Mouse (Mus musculus) heart, embryonic 10.5 days (tissue): Measurements from ENCODE around the gene Hist2h3b. TPM values are rescaled to one million over a fixed set of nuclear protein-coding genes. Genes with fewer than 3 reads are reported as not detected.
"Not testable (repeated sequence)": the region's sequence is repeated elsewhere in the genome, so short reads cannot be mapped to it uniquely, and the experiment has no call there.

ENCODE experiments used
- DNase-seq: peaks from one replicate; pipeline ENCODE4 v3.0.0-alpha.2; 2017; ENCODE audit warnings: low spot score
- H3K27ac ChIP-seq: fragments of 300-500 bp; sonication (generic); 2 replicates; pipeline ENCODE4 v1.5.1; 2016; ENCODE audit warnings: mild to moderate bottlenecking
- H3K27me3 ChIP-seq: fragments of 300-500 bp; sonication (generic); 2 replicates; pipeline ENCODE4 v1.6.1; 2016; ENCODE audit warnings: mild to moderate bottlenecking; ENCODE audit not compliant: poor library complexity, insufficient read depth, severe bottlenecking
- H3K36me3 ChIP-seq: fragments of 300-500 bp; sonication (generic); 2 replicates; pipeline ENCODE4 v1.6.1; 2016; ENCODE audit warnings: mild to moderate bottlenecking, moderate library complexity
- H3K4me1 ChIP-seq: fragments of 300-500 bp; sonication (generic); 2 replicates; pipeline ENCODE4 v1.6.1; 2016; ENCODE audit warnings: mild to moderate bottlenecking
- H3K4me3 ChIP-seq: fragments of 300-500 bp; sonication (generic); 2 replicates; pipeline ENCODE4 v1.5.1; 2016; ENCODE audit warnings: mild to moderate bottlenecking, moderate library complexity
- H3K9me3 ChIP-seq: fragments of 300-500 bp; sonication (generic); 2 replicates; pipeline ENCODE4 v1.6.1; 2016; ENCODE audit warnings: mild to moderate bottlenecking, moderate library complexity
- WGBS: fragments of 180-500 bp; shearing (Covaris S2); methylation state at CpG from one replicate; pipeline ENCODE4 v1.1.7; 2016; 5-methylcytosine and 5-hydroxymethylcytosine counted together
- polyA plus RNA-seq: library from polyadenylated mRNA; unstranded; fragments of >200 nt; fragmentation: Nextera tagmentation; extraction: Ambion mirVana; gene quantifications from 2 replicates; pipeline ENCODE4 v1.2.1, GENCODE M21; 2016

Hist2h3b gene
- polyA plus RNA-seq, 1 experiment from 2014 or later, result 25.8 TPM

DNA sequence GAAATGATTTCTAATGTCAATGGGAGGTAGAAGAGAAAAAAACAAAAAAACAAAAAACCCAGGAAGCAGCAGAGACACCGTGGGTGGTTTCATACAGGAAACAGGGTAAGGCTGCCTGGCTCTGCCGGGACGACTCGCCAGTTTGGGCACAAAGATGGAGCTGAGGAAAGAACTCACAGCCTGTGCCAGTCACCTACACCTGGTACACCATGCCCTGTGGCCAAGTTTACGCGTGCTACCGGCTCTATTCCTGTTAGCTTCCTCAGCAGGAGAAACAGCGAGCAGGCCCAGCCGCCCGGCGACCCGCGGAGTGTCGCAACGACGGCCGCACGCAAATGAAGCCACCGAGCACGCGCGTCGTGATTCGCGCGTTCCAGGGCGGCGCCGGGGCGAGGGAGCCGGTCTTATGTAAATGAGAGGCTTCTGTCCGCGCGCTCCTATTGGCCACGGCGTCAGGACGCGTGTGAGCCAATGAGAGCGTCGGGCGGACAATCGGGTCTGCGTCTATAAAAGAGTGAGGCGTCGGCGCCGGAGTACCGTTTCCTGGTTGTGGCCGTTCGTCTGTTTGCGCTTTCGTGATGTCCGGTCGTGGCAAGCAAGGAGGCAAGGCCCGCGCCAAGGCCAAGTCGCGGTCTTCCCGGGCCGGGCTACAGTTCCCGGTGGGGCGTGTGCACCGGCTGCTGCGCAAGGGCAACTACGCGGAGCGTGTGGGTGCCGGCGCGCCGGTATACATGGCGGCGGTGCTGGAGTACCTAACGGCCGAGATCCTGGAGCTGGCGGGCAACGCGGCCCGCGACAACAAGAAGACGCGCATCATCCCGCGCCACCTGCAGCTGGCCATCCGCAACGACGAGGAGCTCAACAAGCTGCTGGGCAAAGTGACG is 23.2 kb upstream of the Hist2h3b start, which contains the start of gene Hist2h2aa1:
Gene Hist2h2aa1 (plus strand): TSS at position 495 of the 884 bp plus-strand sequence.
- H3K36me3 ChIP-seq, H3K27me3 ChIP-seq, H3K9me3 ChIP-seq: not testable (repeated sequence)
- Histone ChIP-seq H3K4me3 (peak within 1 kb of the TSS; percentile 59), H3K27ac (peak within 1 kb of the TSS; percentile 95), H3K4me1 (peaks cover 37% of the 10 kb centered on the region)
- DNase-seq, result peak; percentile 93
- WGBS, result under 1% methylated on average over 43 of the region's 88 CpGs

DNA sequence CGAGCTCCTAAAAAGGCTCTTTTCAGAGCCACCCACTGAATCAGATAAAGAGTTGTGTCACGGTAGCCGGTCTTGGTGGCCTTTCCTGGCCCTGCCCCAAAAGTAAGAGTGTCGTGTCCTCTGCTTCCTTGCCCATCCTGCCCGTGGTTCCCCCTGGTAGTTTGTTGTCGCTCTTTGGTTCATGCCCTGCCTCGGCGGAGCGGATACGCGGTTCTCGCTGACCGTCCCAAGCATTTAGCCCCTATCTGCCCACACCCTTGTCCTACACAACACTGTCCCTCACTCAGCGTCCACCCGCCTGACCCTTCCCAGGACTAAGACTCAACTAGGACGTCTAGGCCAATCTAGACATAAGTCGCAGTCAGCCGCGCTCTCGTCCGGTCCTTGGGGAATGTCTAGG is 22.4 kb upstream of the Hist2h3b start:
- peaks cover 39% of the 10 kb centered on the region for H3K4me1 ChIP-seq
- peak overlapping the region; percentile 72; the same call in 1 of the 2 replicates for H3K27ac ChIP-seq
- not testable (repeated sequence) for H3K9me3 ChIP-seq, DNase-seq, H3K27me3 ChIP-seq, H3K36me3 ChIP-seq
- peak overlapping the region; percentile 35; the same call in 1 of the 2 replicates for H3K4me3 ChIP-seq
- under 1% methylated on average over 10 of the region's 21 CpGs for WGBS

DNA sequence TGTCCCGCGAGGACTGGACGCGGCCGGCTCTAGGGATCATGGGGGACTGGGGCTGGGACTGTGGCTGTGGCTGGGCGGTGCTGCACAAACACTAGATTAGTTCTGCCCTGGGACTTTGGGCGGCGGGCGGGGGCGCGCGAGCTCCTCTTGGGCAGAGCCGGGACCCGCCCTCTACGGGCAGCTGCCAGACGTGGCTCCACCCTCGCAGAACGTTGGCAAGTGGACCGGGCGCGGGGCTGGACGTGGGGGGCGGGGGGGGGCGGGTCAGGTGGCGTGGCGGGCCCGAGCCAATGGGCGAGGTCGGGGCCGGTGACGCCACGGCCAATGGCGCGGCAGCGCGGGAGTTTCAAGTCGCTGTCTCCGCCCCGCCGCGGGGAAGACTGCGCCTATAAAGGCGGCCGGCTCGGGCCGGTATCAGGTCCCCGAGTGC is 22.0 kb upstream of the Hist2h3b start, which contains the start of gene Hist2h3c1:
Gene Hist2h3c1 (plus strand): TSS at position 259 of the 430 bp plus-strand sequence.
- H3K27me3 ChIP-seq, H3K36me3 ChIP-seq, DNase-seq, H3K9me3 ChIP-seq: not testable (repeated sequence)
- WGBS, result 0% methylated on average over 10 of the region's 47 CpGs
- peak within 1 kb of the TSS; percentile 87 for H3K27ac ChIP-seq
- peak within 1 kb of the TSS; percentile 59 for H3K4me3 ChIP-seq
- peaks cover 39% of the 10 kb centered on the region for H3K4me1 ChIP-seq

DNA sequence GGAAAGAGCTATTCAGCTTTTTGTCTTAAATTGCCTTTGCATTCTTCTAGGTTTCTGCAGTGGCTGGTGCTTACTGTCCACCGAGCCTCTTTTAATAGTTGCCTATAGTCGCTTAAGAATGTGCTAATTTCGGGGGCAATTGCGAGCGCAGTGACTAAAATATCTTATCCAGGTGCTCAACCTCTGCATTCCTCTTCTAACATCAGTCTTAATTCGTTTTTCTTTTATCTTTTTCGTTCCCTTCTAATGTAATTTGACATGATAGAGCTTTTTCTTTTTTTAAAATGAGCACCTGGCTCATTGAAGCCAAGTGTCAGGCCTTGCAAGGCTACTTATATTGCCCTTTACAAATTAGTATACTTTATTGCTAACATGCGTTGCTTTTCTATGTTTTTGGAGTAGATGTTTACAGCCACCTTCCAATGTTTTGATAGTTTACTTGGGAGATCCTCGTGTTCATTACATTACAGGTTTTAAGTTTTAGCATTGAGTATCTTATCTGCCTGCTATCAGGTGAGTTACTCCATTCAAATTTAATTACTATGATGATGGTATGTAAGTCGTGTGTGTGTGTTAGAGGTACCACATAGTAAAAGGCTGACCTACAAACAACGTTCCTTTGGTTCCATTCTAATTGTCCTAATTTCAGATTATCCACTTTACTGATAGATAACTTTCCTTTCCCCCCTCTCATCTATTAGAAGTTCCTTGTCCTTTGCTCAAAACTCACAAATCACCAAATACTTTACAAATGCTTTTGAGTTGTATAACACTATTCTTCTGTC is 20.9 kb upstream of the Hist2h3b start:
- Histone ChIP-seq H3K36me3 (no peaks in the 10 kb centered on the region), H3K4me1 (peaks cover 39% of the 10 kb centered on the region), H3K27me3 (no peaks in the 10 kb centered on the region), H3K9me3 (no peaks in the 10 kb centered on the region), H3K27ac (peak overlapping the region; percentile 87), H3K4me3 (peak overlapping the region; percentile 59)
- no peak for DNase-seq
- 5% methylated on average over 11 of the region's 11 CpGs for WGBS

DNA sequence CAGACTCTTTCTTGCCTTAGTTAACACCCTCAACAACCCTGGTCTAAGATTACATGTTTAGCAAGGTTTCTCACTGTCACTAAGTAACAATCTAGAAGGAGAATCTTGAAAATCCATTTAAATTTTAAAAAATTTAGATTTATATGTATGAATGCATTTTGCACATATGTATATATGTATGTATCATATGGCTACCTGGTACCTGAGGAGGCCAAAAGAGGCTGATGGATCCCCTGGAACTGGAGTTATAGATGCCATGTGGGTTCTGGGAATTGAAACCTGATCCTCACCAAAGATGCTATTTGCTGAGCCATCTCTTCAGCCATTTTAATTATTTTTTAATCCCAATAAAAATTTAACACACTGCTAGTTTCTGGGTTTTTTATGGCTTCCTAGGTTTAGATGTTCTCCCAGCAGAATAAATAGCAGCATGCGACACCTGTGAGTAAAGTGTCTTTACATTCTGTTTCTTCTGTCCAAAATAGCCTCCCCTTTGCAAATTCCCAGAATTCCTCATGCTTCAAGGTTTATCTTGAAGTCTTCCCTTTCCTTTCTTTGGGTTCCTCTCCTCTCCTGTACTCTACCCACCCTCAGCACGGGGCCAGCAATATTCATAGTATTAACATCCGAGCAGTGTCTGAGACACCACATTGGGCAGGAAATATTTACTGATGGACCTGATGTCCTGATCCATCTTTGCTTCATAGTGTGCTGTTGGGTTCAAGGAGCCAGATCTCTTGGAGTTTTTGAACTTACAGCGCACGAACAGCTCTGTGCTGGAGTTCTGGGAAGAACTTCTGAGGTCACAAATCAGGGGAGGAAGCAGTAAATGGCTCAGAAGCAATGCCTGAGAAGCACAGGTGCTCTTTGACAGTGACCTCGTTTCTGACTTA is 20.1 kb upstream of the Hist2h3b start:
- H3K4me3 ChIP-seq, result peak overlapping the region; percentile 59
- no peaks in the 10 kb centered on the region for H3K9me3 ChIP-seq
- WGBS, result 40% methylated on average over 6 of the region's 6 CpGs
- H3K27ac ChIP-seq, result peak overlapping the region; percentile 87
- no peaks in the 10 kb centered on the region for H3K36me3 ChIP-seq
- H3K4me1 ChIP-seq, result peaks cover 39% of the 10 kb centered on the region
- no peaks in the 10 kb centered on the region for H3K27me3 ChIP-seq
- DNase-seq, result no peak

DNA sequence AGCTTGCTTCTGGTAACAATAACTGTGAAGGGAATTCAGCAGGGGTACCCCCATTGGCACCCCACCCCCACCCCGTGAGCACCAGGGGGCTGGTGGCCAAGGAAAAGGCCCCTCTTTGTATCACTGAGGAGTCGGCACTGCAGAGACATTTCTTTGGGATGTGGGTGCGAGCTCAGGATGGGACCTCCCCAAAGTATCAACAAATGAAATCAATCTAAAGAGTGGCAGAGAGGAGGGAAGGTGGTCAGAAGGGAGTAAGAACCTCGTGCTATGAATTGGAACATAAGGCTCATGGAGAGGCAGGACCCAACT is 19.5 kb upstream of the Hist2h3b start:
- peak overlapping the region; percentile 59; the same call in 1 of the 2 replicates for H3K4me3 ChIP-seq
- H3K9me3 ChIP-seq, result no peaks in the 10 kb centered on the region
- H3K27me3 ChIP-seq, result no peaks in the 10 kb centered on the region
- H3K27ac ChIP-seq, result peak overlapping the region; percentile 64
- no peak for DNase-seq
- WGBS, result 45% methylated on average over 4 of the region's 4 CpGs
- H3K36me3 ChIP-seq, result no peaks in the 10 kb centered on the region
- H3K4me1 ChIP-seq, result peaks cover 34% of the 10 kb centered on the region

DNA sequence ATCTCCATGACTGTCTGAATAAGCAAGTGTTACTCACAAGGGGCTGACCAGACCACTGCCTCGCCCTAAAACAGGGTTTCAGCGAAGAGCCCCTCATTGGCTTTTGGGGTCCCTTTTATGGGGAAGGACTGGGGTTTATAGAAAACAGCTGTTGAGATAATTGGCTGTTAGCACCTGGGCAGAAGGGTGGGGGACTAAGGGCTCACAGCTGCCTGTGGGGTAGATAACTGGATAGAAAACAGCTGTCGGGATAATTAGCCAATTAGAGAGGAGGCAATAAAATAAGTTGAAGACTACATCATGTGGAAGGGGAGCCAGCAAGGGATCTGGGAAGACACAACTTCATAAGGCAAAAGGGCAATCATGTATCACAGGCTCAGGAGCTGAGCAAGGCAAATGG is 17.6 kb upstream of the Hist2h3b start:
- Histone ChIP-seq H3K4me3 (no peak overlapping the region), H3K4me1 (peaks cover 34% of the 10 kb centered on the region), H3K9me3 (no peaks in the 10 kb centered on the region), H3K27ac (no peak overlapping the region), H3K27me3 (no peaks in the 10 kb centered on the region), H3K36me3 (no peaks in the 10 kb centered on the region)
- 71% methylated on average over 3 of the region's 3 CpGs for WGBS
- DNase-seq, result no peak

DNA sequence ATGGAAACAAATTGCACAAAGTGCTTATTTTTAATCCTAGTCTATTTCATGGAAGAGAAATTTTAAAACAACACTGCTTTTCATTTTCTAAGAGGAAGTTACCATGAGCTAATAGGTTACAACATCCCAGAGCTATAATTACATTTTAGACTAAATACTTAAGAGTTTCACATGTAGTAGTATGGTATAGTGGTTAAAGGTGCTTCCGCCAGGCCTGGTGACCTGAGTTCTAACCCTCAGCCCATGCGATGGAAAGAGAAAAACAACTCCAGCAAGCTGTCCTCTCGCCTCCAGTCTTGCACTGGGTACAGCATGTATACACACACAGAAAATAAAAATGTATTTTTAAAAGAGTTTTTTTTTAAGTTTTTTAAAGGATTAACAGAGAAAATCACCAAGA is 16.7 kb upstream of the Hist2h3b start:
- 87% methylated on average over 3 of the region's 3 CpGs for WGBS
- no peak for DNase-seq
- H3K4me3 ChIP-seq, result no peak overlapping the region
- H3K36me3 ChIP-seq, result no peaks in the 10 kb centered on the region
- H3K27me3 ChIP-seq, result no peaks in the 10 kb centered on the region
- H3K27ac ChIP-seq, result no peak overlapping the region
- peaks cover 40% of the 10 kb centered on the region for H3K4me1 ChIP-seq
- no peaks in the 10 kb centered on the region for H3K9me3 ChIP-seq

DNA sequence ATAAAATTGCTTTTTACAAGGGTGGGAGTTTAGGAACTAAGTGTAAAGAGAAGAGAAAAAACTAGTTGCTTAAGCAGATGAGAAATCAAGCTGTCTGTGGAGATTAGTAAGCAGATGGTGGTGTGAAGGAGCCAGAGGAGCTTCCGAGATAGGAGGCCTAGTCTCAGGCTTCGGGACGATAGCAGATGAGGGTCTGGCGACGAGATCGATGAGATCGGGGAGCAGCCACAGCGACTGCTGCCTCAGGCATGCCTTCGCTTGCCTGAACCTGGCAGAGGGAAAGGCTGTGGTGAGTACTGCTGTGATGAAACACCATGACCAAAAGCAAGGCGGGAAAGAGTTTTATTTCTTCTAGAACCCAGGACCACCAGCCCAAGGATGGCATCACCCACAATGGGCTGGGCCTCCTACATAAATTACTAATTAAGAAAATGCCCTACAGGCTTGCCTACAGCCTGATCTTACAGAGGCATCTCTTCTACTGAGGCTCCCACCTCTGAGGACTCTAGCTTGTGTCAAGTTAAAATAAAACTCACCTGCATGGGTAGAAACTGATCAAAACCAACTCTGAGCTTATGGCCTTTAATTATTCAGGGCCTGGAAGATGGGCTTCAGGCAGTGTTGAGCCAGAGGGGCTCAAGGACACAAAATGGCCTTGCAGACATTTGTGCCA is 13.6 kb upstream of the Hist2h3b start:
- peaks cover 20% of the 10 kb centered on the region for H3K4me1 ChIP-seq
- peak overlapping the region; percentile 17; the same call in 1 of the 2 replicates for H3K4me3 ChIP-seq
- H3K27me3 ChIP-seq, result no peaks in the 10 kb centered on the region
- WGBS, result 25% methylated on average over 10 of the region's 10 CpGs
- peak; percentile 88 for DNase-seq
- H3K27ac ChIP-seq, result peak overlapping the region; percentile 69
- H3K9me3 ChIP-seq, result no peaks in the 10 kb centered on the region
- H3K36me3 ChIP-seq, result no peaks in the 10 kb centered on the region

DNA sequence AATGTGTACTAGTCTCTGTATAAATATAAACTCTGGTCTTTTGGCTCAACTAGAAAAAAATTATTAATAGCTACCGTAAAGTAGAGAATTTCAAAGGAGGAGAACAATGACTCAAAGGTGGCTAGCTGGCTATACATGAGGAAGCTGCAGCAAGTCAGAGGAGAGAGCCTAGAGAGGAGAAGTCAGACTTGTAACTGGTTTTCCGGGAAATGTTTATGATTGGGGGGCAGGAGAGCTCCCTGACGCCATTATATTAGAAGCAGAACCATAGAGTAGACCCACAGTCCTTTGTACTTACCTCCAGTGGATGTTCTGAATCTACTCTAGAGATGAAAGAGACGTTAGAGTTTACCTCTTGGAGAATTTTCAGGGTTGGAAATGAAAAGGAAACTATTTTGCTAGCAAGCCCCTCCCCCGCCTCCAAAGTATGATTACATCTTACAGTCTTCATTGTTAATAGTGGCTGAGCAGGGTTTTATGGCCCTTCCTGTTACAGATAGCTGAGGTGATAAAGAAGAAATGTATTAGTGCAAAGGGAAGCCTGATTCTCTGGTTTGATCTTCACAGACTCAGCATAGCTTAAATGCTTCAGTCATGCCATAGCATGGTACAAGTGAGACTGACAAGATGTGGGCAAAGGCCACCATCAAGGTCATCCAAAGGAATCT is 12.4 kb upstream of the Hist2h3b start:
- WGBS, result 76% methylated on average over 5 of the region's 5 CpGs
- no peak overlapping the region for H3K27ac ChIP-seq
- no peak overlapping the region for H3K4me3 ChIP-seq
- H3K4me1 ChIP-seq, result peaks cover 13% of the 10 kb centered on the region
- no peak for DNase-seq
- no peaks in the 10 kb centered on the region for H3K9me3 ChIP-seq
- no peaks in the 10 kb centered on the region for H3K27me3 ChIP-seq
- no peaks in the 10 kb centered on the region for H3K36me3 ChIP-seq

DNA sequence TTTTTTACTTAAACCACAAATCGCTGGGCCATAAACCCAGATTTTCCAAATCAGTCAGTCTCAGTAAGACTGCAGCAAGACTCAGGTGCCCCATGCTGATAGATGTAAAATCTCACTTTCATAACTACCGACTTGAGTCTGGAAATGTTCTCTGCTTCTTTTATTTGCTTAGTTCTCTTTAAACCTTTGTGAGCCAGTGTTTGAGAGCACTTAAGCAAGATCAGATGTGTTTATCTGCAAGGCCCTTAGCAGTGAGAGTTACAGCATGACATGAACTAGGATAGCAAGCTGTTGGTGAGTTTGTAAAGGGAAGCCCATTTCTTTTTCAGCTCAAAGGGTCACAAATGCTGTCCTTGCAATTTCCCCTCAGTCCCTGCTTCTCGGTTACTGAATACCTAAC is 11.3 kb upstream of the Hist2h3b start:
- Histone ChIP-seq H3K4me3 (no peak overlapping the region), H3K27me3 (no peaks in the 10 kb centered on the region), H3K4me1 (peaks cover 20% of the 10 kb centered on the region), H3K9me3 (no peaks in the 10 kb centered on the region), H3K36me3 (no peaks in the 10 kb centered on the region), H3K27ac (no peak overlapping the region)
- no peak for DNase-seq
- WGBS, result 72% methylated on average over 3 of the region's 3 CpGs
